Mouse (Mus musculus) liver, postnatal 0 days (tissue): Measurements from ENCODE around the gene Lifr.

Source experiments
- CTCF ChIP-seq: sonication (generic); IDR thresholded peaks from 2 replicates; pipeline ENCODE4 v1.5.1; 2016; ENCODE audit warnings: antibody characterized with exemption, low read depth
- EP300 ChIP-seq: IDR thresholded peaks from 2 replicates; pipeline ENCODE4 v1.6.1; 2016; ENCODE audit warnings: antibody characterized with exemption, low read depth, mild to moderate bottlenecking

DNA sequence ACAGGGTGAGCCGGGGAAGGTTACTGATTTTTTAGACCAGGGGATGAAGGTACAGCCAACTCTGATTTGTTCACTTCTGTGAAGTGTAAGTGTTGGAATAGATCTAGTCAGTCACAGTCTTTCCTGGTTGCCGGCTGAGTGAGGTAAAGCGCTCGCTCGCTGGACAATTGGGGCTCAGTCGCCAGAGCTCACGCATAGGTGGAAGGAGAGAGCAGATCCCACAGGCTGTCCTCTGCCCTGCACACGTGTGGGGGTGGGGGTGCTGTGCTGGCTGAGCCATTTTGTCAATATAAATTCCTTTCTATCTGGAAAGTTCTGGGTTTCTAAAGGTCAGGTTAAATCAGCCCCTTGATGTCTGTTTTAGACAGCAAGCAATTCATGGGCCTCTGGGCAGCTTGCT lies 69.9 kb downstream of the Lifr start:
- TF ChIP-seq CTCF (no peak), EP300 (no peak)
